Mouse (Mus musculus) inflammation-experienced regulatory T-cells (primary cell): ENCODE results near the gene Krtap3-3. TPM values are rescaled to one million over a fixed set of nuclear protein-coding genes. Genes with fewer than 3 reads are reported as not detected.

Source experiments
- polyA plus RNA-seq, 2 experiments: library from polyadenylated mRNA; unstranded; fragments of 100-300 nt; shearing (Covaris generic); gene quantifications; one replicate each; pipeline ENCODE4 v1.2.1; 2017

Gene Krtap3-3
- not detected for polyA plus RNA-seq

DNA sequence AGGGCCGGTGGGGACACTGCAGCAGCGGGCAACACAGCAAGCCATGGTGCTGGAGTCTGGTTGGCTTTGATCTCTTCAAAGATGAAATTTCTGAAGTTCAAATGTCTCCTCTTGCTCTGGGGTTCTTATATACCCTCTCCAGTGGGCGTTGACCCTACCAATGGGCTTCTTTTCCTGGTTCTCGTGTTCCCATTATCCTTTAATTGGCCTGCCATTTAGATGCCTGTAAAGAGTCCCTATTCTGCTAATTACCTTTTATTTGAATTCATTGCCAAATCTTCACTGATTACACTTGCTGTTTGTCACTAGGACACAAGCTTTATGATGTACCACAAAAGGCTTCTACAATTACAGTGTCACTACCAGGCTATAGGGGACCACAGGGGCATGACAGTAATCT lies at the start of gene Krtap3-3:
Gene Krtap3-3 (minus strand): TSS at position 101 of the 400 bp plus-strand sequence.

DNA sequence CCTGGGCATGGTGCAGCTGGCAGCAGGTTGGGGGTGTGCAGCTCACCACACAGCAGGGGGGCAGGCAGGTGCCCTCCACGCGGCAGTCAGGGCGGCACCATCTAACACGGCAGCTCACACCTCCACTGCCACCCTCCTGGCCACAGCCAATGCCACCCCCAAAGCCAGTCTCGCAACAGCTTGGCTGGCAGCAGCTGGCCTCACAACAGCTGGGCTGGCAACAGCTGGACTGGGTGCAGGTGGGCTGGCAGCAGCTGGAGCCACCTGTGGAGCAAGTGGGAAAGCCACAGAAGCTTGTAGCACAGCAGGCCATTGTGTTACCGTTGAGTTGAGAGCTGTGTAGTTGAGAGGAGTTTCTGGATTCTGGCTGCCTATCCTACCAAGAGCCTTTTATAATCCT lies 47.1 kb upstream of the Krtap3-3 start, which contains the start of gene Krtap9-3:
Gene Krtap9-3 (minus strand): TSS at position 364 of the 400 bp plus-strand sequence.

GRCm38 (mm10) chr11:99590981-99591380 lies 40.3 kb upstream of the Krtap3-3 start, which contains the start of gene Krtap1-3:
Krtap1-3 (minus strand) TSS chr11:99591339.

DNA sequence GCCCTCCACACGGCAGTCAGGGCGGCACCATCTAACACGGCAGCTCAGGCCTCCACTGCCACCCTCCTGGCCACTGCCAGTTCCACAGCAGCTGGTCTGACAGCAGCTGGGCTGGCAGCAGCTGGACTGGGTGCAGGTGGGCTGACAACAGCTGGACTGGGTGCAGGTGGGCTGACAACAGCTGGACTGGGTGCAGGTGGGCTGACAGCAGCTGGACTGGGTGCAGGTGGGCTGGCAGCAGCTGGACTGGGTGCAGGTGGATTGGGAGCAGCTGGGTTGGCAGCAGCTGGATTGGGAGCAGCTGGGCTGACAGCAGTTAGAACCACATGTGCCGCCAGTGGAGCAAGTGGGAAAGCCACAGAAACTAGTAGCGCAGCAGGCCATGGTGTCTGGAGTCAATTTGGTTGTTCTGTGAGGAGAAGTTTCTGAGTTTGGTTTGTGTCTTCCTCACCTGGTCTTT lies 32.6 kb upstream of the Krtap3-3 start, which contains the start of gene Krtap1-4:
Gene Krtap1-4 (minus strand): TSS at position 410 of the 460 bp plus-strand sequence.

DNA sequence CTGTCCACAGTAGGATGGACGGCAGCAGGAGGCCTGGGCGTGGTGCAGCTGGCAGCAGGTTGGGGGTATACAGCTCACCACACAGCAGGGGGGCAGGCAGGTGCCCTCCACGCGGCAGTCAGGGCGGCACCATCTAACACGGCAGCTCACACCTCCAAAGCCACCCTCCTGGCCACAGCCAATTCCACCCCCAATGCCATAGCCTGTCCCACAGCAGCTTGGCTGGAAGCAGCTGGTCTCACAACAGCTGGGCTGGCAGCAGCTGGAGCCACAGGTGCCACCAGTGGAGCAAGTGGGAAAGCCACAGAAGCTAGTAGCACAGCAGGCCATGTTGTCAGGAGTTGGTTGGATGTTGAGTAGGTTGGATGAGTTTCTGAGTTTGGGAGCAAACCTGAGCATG lies 30.0 kb upstream of the Krtap3-3 start, which contains the start of gene Krtap1-5:
Gene Krtap1-5 (minus strand): TSS at position 381 of the 400 bp plus-strand sequence.

DNA sequence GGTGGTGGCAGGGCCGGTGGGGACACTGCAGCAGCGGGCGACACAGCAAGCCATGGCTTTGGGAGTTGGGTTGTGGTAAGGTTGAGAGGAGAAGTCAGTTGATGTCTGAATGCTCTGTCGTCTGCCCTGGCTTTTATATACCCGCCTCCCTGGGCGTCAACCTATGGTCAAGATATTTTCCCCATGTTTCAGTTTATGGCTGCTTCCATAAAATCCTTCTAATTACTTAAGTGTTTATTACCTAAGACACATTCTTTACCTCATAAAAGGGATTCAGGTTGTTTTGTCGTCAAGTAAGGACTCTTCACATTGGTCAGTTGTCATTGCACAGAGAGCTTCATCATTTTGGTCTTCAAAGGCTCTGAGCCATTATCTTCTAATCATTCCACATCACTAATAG lies 15.9 kb upstream of the Krtap3-3 start, which contains the start of gene Krtap3-1:
Gene Krtap3-1 (minus strand): TSS at position 101 of the 400 bp plus-strand sequence.

DNA sequence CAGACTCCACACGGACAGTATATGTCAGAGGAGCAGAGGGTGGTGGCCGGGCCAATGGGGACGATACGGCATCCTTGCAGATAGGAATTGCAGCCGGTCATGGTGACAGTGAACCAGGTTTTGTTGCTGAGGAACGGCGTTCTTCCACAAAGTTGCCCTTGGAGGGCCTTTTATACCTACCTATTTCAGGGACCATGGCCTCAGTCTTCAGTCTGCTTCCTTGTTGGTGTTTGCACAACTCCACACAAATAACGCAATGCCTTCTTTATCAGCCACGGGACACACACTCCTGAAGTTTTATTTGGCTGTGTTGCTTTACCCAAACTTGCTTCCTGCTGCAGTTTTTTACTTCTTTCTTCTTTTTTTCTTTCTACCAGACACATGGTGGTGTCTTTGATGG lies 8.7 kb upstream of the Krtap3-3 start, which contains the start of gene Gm11939:
Gene Gm11939 (minus strand): TSS at position 101 of the 400 bp plus-strand sequence.

GRCm38 (mm10) chr11:99556753-99557152 lies 6.1 kb upstream of the Krtap3-3 start, which contains the start of gene Krtap3-2:
Krtap3-2 (minus strand) TSS chr11:99556853.

DNA sequence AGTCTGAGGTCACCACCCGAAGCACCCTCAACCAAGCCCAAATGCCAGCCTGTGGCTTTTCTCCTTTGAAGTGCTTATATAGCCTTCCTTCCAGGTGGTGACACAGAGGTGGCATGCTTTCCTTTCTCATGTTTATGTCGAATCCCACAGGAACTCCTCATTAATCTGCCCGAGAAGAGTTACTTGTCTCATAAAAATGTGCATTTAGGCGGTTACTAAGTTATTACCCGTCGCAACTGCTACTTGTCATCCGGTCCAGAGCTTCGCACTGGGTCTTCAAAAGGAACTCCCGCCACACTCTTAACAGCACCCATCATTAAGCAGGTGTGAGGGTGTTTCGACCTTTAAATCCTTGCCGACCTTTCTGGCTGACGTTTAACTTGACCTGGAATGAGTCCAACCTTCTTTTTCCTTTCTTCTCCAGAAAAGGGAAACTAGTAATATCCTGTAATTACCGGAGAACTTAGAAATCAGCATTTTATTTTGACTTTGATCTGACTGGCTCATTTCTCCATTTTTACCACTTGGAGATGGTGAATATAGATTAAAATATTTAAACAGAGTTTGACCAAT lies 29.3 kb downstream of the Krtap3-3 start, which contains the start of gene Krt39:
Gene Krt39 (minus strand): TSS at position 51 of the 573 bp plus-strand sequence.

Other genes with a start within 250 kb of the Krtap3-3 start
- under 1 TPM; 0.11 to 0.92 TPM for gene Krt25, start 227.9 kb downstream of the Krtap3-3 start, polyA plus RNA-seq
- gene Krt26, start 212.9 kb downstream of the Krtap3-3 start, polyA plus RNA-seq: under 1 TPM in 1 of 2 experiments, not detected in 1; 0.77 TPM
- gene Krt27, start 199.8 kb downstream of the Krtap3-3 start, polyA plus RNA-seq: under 1 TPM in 1 of 2 experiments, not detected in 1; 0.48 TPM
- gene Krt28, start 176.0 kb downstream of the Krtap3-3 start, polyA plus RNA-seq: under 1 TPM in 1 of 2 experiments, not detected in 1; 0.18 TPM
- gene Krt10, start 161.5 kb downstream of the Krtap3-3 start, polyA plus RNA-seq: 10 to 100 TPM; 13.0 to 18.0 TPM
- under 1 TPM in 1 of 2 experiments, not detected in 1; 0.22 TPM for gene Krt12, start 128.6 kb downstream of the Krtap3-3 start, polyA plus RNA-seq
- under 1 TPM in 1 of 2 experiments, not detected in 1; 0.15 TPM for gene Krt20, start 112.7 kb downstream of the Krtap3-3 start, polyA plus RNA-seq
- under 1 TPM; 0.71 to 0.82 TPM for gene Krt23, start 57.7 kb downstream of the Krtap3-3 start, polyA plus RNA-seq
- gene Krt39, start 29.5 kb downstream of the Krtap3-3 start, polyA plus RNA-seq: not detected
- gene Krt40, start 7.7 kb downstream of the Krtap3-3 start, polyA plus RNA-seq: not detected
- 1 to 10 TPM in 1 of 2 experiments, not detected in 1; 3.5 TPM for gene Krtap3-2, start 6.0 kb upstream of the Krtap3-3 start, polyA plus RNA-seq
- under 1 TPM in 1 of 2 experiments, not detected in 1; 0.60 TPM for gene Gm11939, start 8.6 kb upstream of the Krtap3-3 start, polyA plus RNA-seq
- not detected for gene Krtap3-1, start 15.8 kb upstream of the Krtap3-3 start, polyA plus RNA-seq
- gene Krtap1-5, start 30.2 kb upstream of the Krtap3-3 start, polyA plus RNA-seq: under 1 TPM in 1 of 2 experiments, not detected in 1; 0.55 TPM
- gene Krtap1-4, start 32.8 kb upstream of the Krtap3-3 start, polyA plus RNA-seq: 1 to 10 TPM in 1 of 2 experiments, under 1 TPM in 1; 0.61 to 1.2 TPM
- gene Krtap1-3, start 40.5 kb upstream of the Krtap3-3 start, polyA plus RNA-seq: not detected
- under 1 TPM in 1 of 2 experiments, not detected in 1; 0.31 TPM for gene Krtap9-3, start 47.2 kb upstream of the Krtap3-3 start, polyA plus RNA-seq
- gene Gm11938, start 52.4 kb upstream of the Krtap3-3 start, polyA plus RNA-seq: not detected
- gene Gm11937, start 59.3 kb upstream of the Krtap3-3 start, polyA plus RNA-seq: not detected
- gene Krtap2-4, start 64.0 kb upstream of the Krtap3-3 start, polyA plus RNA-seq: not detected
- not detected for gene Gm11562, start 69.6 kb upstream of the Krtap3-3 start, polyA plus RNA-seq
- under 1 TPM in 1 of 2 experiments, not detected in 1; 0.20 TPM for gene Krtap4-1, start 77.4 kb upstream of the Krtap3-3 start, polyA plus RNA-seq
- gene Krtap4-2, start 84.2 kb upstream of the Krtap3-3 start, polyA plus RNA-seq: not detected
- under 1 TPM in 1 of 2 experiments, not detected in 1; 0.16 TPM for gene Krtap4-7, start 93.2 kb upstream of the Krtap3-3 start, polyA plus RNA-seq
- not detected for gene Gm11555, start 99.4 kb upstream of the Krtap3-3 start, polyA plus RNA-seq
- not detected for gene Gm11563, start 108.1 kb upstream of the Krtap3-3 start, polyA plus RNA-seq
- not detected for gene Krtap4-6, start 115.1 kb upstream of the Krtap3-3 start, polyA plus RNA-seq
- gene Gm14190, start 139.9 kb upstream of the Krtap3-3 start, polyA plus RNA-seq: not detected
- not detected for gene Gm14180, start 183.4 kb upstream of the Krtap3-3 start, polyA plus RNA-seq
- not detected for gene Gm11595, start 222.0 kb upstream of the Krtap3-3 start, polyA plus RNA-seq
- gene Krtap4-8, start 229.8 kb upstream of the Krtap3-3 start, polyA plus RNA-seq: under 1 TPM in 1 of 2 experiments, not detected in 1; 0.24 TPM
- under 1 TPM in 1 of 2 experiments, not detected in 1; 0.28 TPM for gene Krtap4-9, start 234.3 kb upstream of the Krtap3-3 start, polyA plus RNA-seq
- gene Gm11596, start 242.6 kb upstream of the Krtap3-3 start, polyA plus RNA-seq: not detected
- gene Gm11569, start 248.1 kb upstream of the Krtap3-3 start, polyA plus RNA-seq: not detected